Mouse (Mus musculus) right cerebral cortex, postnatal 14 days (tissue): ENCODE measurements around the gene Zbtb24.
A peak's percentile ranks its signal among the peaks of the same experiment; 100 is the strongest.

Experiments
- DNase-seq: peaks from one replicate; pipeline ENCODE4 v3.0.0; 2022

Zbtb24 gene

DNA sequence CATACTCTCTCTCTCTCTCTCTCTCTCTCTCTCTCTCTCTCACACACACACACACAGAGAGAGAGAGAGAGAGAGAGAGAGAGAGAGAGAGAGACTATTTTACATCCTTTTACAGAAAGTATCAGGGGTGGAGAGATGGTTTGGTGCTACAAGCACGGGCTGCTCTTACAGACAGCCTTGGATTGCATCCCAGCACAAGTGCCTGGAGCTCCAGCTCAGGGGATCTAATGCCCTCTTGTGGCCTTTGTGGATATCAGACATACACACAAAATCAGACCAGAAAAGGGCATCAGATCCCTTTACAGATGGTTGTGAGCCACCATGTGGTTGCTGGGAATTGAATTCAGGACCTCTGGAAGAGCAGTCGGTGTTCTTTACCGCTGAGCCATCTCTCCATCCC, 55.3 kb downstream of the Zbtb24 start:
- DNase-seq = peak; percentile 53

DNA sequence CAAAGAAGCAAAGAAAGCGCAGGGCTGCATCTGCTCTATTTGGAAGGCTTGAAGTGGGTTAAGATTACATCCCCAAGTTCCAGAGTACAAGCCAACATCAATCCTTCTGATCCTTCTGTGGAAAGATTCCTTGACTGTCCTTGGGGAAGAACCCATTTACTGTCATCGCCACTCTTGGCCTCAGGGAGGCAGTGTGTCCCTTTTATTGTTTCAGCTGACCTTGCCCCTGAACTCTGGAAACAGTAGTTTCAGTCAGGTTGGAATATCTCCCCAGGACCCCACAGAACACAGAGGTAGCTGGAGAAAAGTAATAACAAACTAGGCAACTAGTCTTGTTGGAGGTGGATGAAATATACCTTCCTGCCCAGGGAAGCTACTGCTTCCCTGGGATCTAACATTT, 59.0 kb downstream of the Zbtb24 start:
- no peak for DNase-seq

DNA sequence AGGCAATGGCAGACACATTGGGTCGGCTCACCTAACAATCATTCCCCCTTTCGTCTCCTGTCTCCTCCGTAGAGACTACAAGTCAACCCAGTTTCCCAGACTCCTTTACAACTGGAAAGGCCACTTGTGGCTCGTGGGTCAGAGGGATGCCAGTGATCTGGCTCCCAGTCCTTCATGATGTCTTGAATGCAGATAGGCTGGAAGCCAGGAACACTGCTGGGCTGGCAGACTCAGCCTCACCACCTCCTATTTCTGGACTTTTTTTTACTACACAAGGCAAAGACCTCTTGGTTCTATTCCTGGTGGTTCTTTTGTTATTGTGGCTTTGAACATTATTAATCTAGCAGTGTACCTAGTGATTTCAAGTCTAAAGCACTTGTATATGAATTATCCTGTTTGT, 64.1 kb downstream of the Zbtb24 start:
- DNase-seq = no peak

DNA sequence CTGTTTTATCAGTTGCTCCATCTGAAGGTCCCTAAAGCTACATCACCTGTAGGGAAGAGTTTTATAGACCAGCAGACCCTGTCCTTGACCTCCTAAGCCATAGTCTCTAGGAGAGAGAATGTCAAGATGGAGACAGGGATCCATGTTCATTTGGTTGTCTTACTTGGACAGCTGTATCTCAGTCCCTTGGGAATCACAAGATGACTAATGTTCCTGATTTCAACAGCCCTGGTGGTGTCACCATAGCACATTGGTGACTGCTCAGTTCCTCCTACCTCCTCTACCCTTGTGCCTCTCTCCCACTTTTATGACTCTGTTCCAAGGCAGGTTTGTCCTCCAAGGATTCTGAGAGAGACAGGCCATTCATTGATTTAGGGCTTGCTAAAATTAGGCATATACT, 64.7 kb downstream of the Zbtb24 start:
- DNase-seq = no peak
